Mouse (Mus musculus): Measurements from ENCODE around the gene Ddx31. TPM values are rescaled to one million over a fixed set of nuclear protein-coding genes. Genes with fewer than 3 reads are reported as not detected.

Ddx31 gene
- polyA plus RNA-seq, 1 experiment, result 4.0 TPM

GRCm38 (mm10) chr2:28909186-28909817 lies 69.1 kb downstream of the Ddx31 start:
- Histone ChIP-seq H3K36me3 (replicated peaks; ENCODE audit: low read length) (peaks cover 25% of the 10 kb centered on the region), H3K27me3 (replicated peaks) (peaks cover 76% of the 10 kb centered on the region), H3K4me3 (replicated peaks) (no peak overlapping the region), H3K4me1 (peaks cover 24% of the 10 kb centered on the region), H3K9me3 (no peaks in the 10 kb centered on the region)
- TF ChIP-seq GATA1 (IDR thresholded peaks at IDR 0.05; ENCODE audit: borderline replicate concordance, low read length) (no peak), FLI1 (IDR thresholded peaks at IDR 0.05; ENCODE audit: low read length) (no peak)

- peaks cover 18% of the 10 kb centered on the region for H3K36me3 ChIP-seq (replicated peaks; ENCODE audit: low read length)
- peaks cover 84% of the 10 kb centered on the region for H3K27me3 ChIP-seq (replicated peaks)
- H3K4me3 ChIP-seq (replicated peaks), result no peak overlapping the region
Measured at GRCm38 (mm10) chr2:28909818-28910710, 69.9 kb downstream of the Ddx31 start.

GRCm38 (mm10) chr2:28910877-28911276 lies 70.7 kb downstream of the Ddx31 start:
- Histone ChIP-seq H3K36me3 (replicated peaks; ENCODE audit: low read length) (peaks cover 10% of the 10 kb centered on the region), H3K4me3 (replicated peaks) (no peak overlapping the region), H3K9me3 (no peaks in the 10 kb centered on the region), H3K27me3 (replicated peaks) (peaks cover 92% of the 10 kb centered on the region), H3K4me1 (peaks cover 27% of the 10 kb centered on the region)
- TF ChIP-seq GATA1 (IDR thresholded peaks at IDR 0.05; ENCODE audit: borderline replicate concordance, low read length) (no peak), FLI1 (IDR thresholded peaks at IDR 0.05; ENCODE audit: low read length) (no peak)

More at GRCm38 (mm10) chr2:28909818-28910710, 69.9 kb downstream of the Ddx31 start:
- peaks cover 24% of the 10 kb centered on the region for H3K4me1 ChIP-seq
- TF ChIP-seq FLI1 (IDR thresholded peaks at IDR 0.05; ENCODE audit: low read length), result no peak
- TF ChIP-seq GATA1 (IDR thresholded peaks at IDR 0.05; ENCODE audit: borderline replicate concordance, low read length), result no peak
- no peaks in the 10 kb centered on the region for H3K9me3 ChIP-seq

- H3K27me3 ChIP-seq (replicated peaks), result peaks cover 97% of the 10 kb centered on the region
- peaks cover 31% of the 10 kb centered on the region for H3K4me1 ChIP-seq
- TF ChIP-seq GATA1 (IDR thresholded peaks at IDR 0.05; ENCODE audit: borderline replicate concordance, low read length), result no peak
- TF ChIP-seq FLI1 (IDR thresholded peaks at IDR 0.05; ENCODE audit: low read length), result no peak
- no peaks in the 10 kb centered on the region for H3K9me3 ChIP-seq
- H3K4me3 ChIP-seq (replicated peaks), result no peak overlapping the region
- H3K36me3 ChIP-seq (replicated peaks; ENCODE audit: low read length), result peaks cover 6% of the 10 kb centered on the region
Measured at GRCm38 (mm10) chr2:28911331-28912038, 71.3 kb downstream of the Ddx31 start.

- Histone ChIP-seq H3K27me3 (replicated peaks) (peaks cover 98% of the 10 kb centered on the region), H3K4me3 (replicated peaks) (no peak overlapping the region), H3K36me3 (replicated peaks; ENCODE audit: low read length) (no peaks in the 10 kb centered on the region), H3K9me3 (no peaks in the 10 kb centered on the region), H3K4me1 (peaks cover 34% of the 10 kb centered on the region)
- TF ChIP-seq GATA1 (IDR thresholded peaks at IDR 0.05; ENCODE audit: borderline replicate concordance, low read length) (no peak), FLI1 (IDR thresholded peaks at IDR 0.05; ENCODE audit: low read length) (no peak)
Measured at GRCm38 (mm10) chr2:28912039-28912700, 72.0 kb downstream of the Ddx31 start.

- H3K9me3 ChIP-seq, result no peaks in the 10 kb centered on the region
- H3K27me3 ChIP-seq (replicated peaks), result peaks cover 99% of the 10 kb centered on the region
- H3K4me3 ChIP-seq (replicated peaks), result no peak overlapping the region
- TF ChIP-seq GATA1 (IDR thresholded peaks at IDR 0.05; ENCODE audit: borderline replicate concordance, low read length) (no peak), FLI1 (IDR thresholded peaks at IDR 0.05; ENCODE audit: low read length) (no peak)
- peaks cover 41% of the 10 kb centered on the region for H3K4me1 ChIP-seq
- H3K36me3 ChIP-seq (replicated peaks; ENCODE audit: low read length), result no peaks in the 10 kb centered on the region
Measured at GRCm38 (mm10) chr2:28912961-28913360, 72.8 kb downstream of the Ddx31 start.

- H3K4me3 ChIP-seq (replicated peaks), result no peak overlapping the region
- no peak for TF ChIP-seq FLI1 (IDR thresholded peaks at IDR 0.05; ENCODE audit: low read length)
- TF ChIP-seq GATA1 (IDR thresholded peaks at IDR 0.05; ENCODE audit: borderline replicate concordance, low read length), result no peak
- peaks cover 99% of the 10 kb centered on the region for H3K27me3 ChIP-seq (replicated peaks)
- no peaks in the 10 kb centered on the region for H3K36me3 ChIP-seq (replicated peaks; ENCODE audit: low read length)
- no peaks in the 10 kb centered on the region for H3K9me3 ChIP-seq
- peaks cover 39% of the 10 kb centered on the region for H3K4me1 ChIP-seq
Measured at GRCm38 (mm10) chr2:28914121-28914520, 73.9 kb downstream of the Ddx31 start.

- H3K4me1 ChIP-seq, result peaks cover 42% of the 10 kb centered on the region
- peaks cover 96% of the 10 kb centered on the region for H3K27me3 ChIP-seq (replicated peaks)
- H3K36me3 ChIP-seq (replicated peaks; ENCODE audit: low read length), result no peaks in the 10 kb centered on the region
- no peak overlapping the region for H3K4me3 ChIP-seq (replicated peaks)
- H3K9me3 ChIP-seq, result 0 out of 2 replicates have a peak, but pooled peaks cover 3% of the 10 kb centered on the region
- TF ChIP-seq GATA1 (IDR thresholded peaks at IDR 0.05; ENCODE audit: borderline replicate concordance, low read length), result no peak
- TF ChIP-seq FLI1 (IDR thresholded peaks at IDR 0.05; ENCODE audit: low read length), result no peak
Measured at GRCm38 (mm10) chr2:28915104-28915738, 75.0 kb downstream of the Ddx31 start.
